Mouse (Mus musculus) CD4-positive, CD25-positive, alpha-beta regulatory T cell, adult 4 months (primary cell): Measurements from ENCODE around the gene Kif2a. TPM values are rescaled to one million over a fixed set of nuclear protein-coding genes. Genes with fewer than 3 reads are reported as not detected.
"Not testable (repeated sequence)": the region's sequence is repeated elsewhere in the genome, so short reads cannot be mapped to it uniquely, and the experiment has no call there.

Experiments used
- ATAC-seq: one replicate; pipeline ENCODE4 v1.8.0; 2017
- polyA plus RNA-seq, 2 experiments: library from polyadenylated mRNA; unstranded; fragments of 100-300 nt; shearing (Covaris generic); gene quantifications; one replicate each; pipeline ENCODE4 v1.2.1; 2017

Kif2a gene
- polyA plus RNA-seq, 2 experiments from 2014 or later: 11.0 to 15.2 TPM

DNA sequence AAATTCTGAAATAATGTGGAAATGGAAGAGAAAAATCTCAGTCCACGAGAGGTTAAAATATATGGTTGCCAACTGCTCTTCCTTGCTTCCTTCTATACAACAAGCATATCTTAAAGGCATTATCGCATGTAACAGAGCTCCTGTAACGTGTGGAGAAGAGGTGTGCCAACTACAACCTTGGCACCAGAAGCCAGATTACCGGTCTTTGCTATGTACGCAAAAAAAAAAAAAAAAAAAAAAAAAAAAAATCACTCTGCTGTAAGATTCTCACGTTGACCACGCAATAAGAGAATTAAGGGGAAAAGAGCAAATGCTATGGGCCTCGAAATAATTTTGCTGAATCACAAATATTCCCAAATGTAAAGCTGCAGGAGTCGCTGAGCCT, 86.1 kb downstream of the Kif2a start:
- ATAC-seq: no peak

DNA sequence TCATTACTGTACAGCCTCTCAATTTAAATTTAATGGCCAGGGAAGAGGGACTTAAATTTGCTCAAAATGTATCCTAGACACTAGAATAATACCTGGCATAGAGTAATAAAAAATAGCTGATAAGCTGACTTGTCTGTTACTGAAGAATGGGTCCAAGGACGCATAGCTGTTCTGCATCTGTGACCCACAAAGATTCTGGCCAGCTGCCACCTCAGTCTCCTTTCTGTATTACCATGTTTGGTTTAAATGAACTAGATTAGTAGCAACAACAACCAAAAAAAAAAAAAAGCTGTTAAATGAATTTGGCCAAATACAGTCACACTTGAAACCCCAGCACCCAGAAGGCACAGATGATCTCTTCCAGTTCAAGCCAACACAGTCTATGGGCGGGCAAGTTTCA, 92.7 kb downstream of the Kif2a start:
- no peak for ATAC-seq

DNA sequence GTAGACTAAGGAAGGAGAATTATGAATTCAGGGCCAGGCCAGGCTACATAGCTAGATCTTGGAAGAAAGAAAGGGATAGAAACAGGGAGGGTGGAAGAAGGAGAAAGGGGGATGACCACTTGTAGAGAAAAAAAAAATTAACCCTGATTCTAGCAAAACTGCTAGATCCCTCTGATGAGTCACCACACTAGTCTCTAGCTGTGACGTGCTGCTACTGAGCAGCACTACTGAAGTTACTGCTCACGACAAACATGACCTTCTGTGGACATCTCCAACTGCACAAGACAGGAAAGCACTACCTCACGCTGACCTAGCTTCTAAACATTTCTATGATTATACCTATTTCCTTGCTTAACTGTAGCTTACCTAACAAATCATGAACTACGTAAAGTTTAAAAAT, 93.6 kb downstream of the Kif2a start:
- no peak for ATAC-seq

DNA sequence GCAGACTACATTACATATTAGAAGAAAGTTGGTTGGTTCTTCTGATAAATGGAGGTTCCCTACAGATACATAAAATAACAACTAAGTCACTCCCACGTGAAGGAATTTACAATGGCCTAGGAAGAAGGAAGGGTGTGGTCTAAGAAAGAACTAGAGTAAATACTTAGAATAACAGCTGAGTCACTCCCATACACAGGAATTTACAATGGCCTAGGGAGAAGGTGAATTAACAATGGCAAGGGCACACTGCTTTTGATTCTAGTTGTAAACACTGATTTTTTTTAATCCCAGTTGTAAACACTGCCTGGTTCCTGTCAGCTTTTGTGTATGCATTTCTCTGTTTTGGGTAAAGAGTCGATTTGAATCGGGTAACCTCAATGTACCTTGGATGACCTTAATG, 96.0 kb downstream of the Kif2a start:
- ATAC-seq: not testable (repeated sequence)

DNA sequence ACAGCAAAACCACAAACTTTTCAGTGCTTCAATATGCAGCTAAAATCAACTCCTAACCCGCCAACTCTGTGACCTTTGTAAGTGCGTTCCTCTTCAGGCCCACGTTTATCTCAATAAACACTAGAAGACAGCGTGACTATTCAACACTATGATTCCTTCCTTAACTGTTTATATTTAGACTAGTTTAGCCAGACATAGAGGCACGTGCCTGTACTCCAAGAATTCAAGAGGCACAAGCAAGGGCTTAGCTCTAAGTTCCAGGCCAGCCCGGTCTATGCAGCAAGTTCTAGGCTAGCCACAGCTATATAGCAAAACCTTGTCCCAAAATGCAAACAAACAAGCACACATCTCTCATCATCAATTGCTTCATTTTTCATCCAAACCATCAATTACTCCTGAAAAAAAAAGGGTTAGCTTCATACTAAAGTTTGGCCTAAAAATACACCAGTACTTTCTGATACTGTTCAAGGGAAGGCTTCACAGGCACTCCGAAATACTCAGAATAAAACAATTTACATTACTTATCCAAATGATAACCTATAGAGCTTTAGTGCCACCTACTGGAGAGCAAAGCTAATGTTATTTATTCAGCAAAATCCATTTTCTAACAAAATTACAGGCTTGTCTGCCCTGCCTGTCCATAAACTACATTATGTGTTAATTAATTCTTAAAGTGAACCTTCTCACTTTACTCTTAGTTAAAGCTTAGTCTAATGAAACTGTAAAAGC, 103.4 kb downstream of the Kif2a start:
- peak; percentile 65 for ATAC-seq

DNA sequence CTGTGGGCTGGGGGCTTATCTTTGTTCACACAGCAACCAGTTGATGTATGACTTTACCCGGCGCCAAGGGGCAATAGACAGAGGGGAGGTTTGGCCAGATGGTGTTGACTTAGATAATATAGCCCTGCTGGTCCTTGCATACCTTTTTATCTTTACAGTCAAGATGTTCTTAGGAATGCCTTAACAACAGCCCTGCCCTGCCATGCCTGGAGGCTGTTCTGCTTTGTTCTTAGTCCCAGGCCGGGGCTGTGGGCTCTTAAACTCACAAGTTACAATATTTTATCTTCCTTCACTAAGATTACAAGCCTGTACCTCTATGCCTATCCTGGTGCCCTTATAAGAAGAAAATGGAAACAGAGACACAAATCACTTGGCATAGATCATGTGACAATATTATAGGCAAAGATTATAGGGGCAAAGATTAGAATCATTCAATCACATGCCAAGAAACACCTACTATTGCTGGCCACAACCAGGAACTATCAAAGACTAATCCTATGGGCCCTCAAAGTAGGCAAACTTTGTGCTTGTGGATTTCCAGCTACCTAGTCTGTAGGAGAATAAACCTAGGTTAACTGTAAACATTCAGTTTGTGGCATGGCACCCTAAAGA, 108.7 kb downstream of the Kif2a start:
- ATAC-seq: no peak

DNA sequence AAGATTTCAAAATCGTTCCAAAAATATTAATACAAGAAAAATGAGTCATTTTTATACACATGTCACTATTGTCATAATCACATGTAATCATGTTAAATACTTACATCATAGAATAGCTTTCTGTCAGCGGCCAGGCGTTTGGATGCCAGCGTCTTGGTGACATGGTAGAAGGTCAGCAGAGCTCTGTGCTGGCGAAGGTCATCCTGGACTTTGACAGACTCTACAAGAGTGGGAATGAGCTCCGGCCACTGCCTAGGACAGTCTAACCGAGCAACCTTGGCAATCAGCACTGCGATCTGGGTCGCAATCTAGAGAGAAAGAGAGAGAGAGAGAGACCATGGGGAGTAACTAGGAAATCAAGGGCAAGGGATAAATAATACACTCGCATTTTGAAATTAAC, 111.8 kb downstream of the Kif2a start:
- no peak for ATAC-seq

Other genes with a start within 250 kb of the Kif2a start
- 10 to 100 TPM; 24.3 to 29.5 TPM for gene Ipo11, start 85.2 kb downstream of the Kif2a start, polyA plus RNA-seq
- gene Dimt1, start 75.0 kb downstream of the Kif2a start, polyA plus RNA-seq: 10 to 100 TPM; 27.8 to 30.3 TPM